Comparison of ENCODE assay signal across 27 mouse cellular contexts in genomic region chr8:40792973-40793372, GRCm38 (mm10). TPM values are rescaled to one million over a fixed set of nuclear protein-coding genes. Genes with fewer than 3 reads are reported as not detected.
"Had no signal": no experiment of that assay in that cellular context is flagged by ENCODE, and none has a peak within 500 bp of the region (broad histone marks: within the 10 kb centered on the region; RNA-seq: fewer than 3 reads in every experiment).

Adam20 (plus strand) TSS chr8:40793273.

RNA-seq across cellular contexts. Expression of gene Adam20, which starts in this region (rescaled TPM):
- polyA plus RNA-seq: heart, embryonic 10.5 days; heart, embryonic 11.5 days; heart, embryonic 12.5 days; heart, embryonic 13.5 days; heart, embryonic 14.5 days; heart, embryonic 15.5 days; heart, embryonic 16.5 days; heart, postnatal 0 days; hindbrain, embryonic 10.5 days; hindbrain, embryonic 11.5 days; hindbrain, embryonic 12.5 days; hindbrain, embryonic 13.5 days; hindbrain, embryonic 14.5 days; hindbrain, embryonic 15.5 days; hindbrain, embryonic 16.5 days; hindbrain, postnatal 0 days; inflammation-experienced regulatory T-cells, adult 6 months; intestine, embryonic 14.5 days; intestine, embryonic 15.5 days; intestine, embryonic 16.5 days; intestine, postnatal 0 days; kidney, adult 2 months; kidney, embryonic 14.5 days; kidney, embryonic 15.5 days; kidney, embryonic 16.5 days; kidney, postnatal 0 days; large intestine, adult 2 months had no signal
